Mouse (Mus musculus) G1E (cell line): ENCODE results near the gene Hoxc12.

Experiments used
- CTCF ChIP-seq: IDR thresholded peaks from 2 replicates; pipeline ENCODE4 v1.5.1; 2012; ENCODE audit warnings: low read depth, low read length, inconsistent platforms, mixed read lengths
- GATA1 ChIP-seq: IDR thresholded peaks from 2 replicates; pipeline ENCODE4 v1.6.1; 2012; ENCODE audit warnings: borderline replicate concordance, low read length, inconsistent platforms, mixed read lengths
- GATA2 ChIP-seq: IDR thresholded peaks from 2 replicates; pipeline ENCODE4 v1.6.1; 2012; ENCODE audit warnings: low read depth, low read length, inconsistent platforms, borderline replicate concordance
- TAL1 ChIP-seq: conservative IDR thresholded peaks from 2 replicates; pipeline ENCODE4 v1.6.1; 2012; ENCODE audit warnings: low read depth, low read length, inconsistent platforms, mixed read lengths

GRCm38 (mm10) chr15:102948842-102949241 lies 12.3 kb downstream of the Hoxc12 start:
- TF ChIP-seq CTCF = no peak
- TF ChIP-seq GATA1 = no peak
- no peak for TF ChIP-seq TAL1
- TF ChIP-seq GATA2 = no peak
